In genomic region chr1:195129867-195130266, GRCm38 (mm10) we compare ENCODE assay signal across 9 mouse cellular contexts. TPM values are rescaled to one million over a fixed set of nuclear protein-coding genes. Genes with fewer than 3 reads are reported as not detected.
DNase-seq lines count a peak whose midpoint lies in the region; ATAC-seq and TF ChIP-seq lines count a peak whose summit lies in the region.
"Had no signal": no experiment of that assay in that cellular context is flagged by ENCODE, and none has a peak within 500 bp of the region (broad histone marks: within the 10 kb centered on the region; RNA-seq: fewer than 3 reads in every experiment).

No protein-coding gene starts in this region.

- 74% methylated on average over 1 of the region's 1 CpGs for WGBS in kidney, postnatal 0 days
- WGBS in hindbrain, embryonic 15.5 days, result 84% methylated on average over 1 of the region's 1 CpGs
- 88% methylated on average over 1 of the region's 1 CpGs for WGBS in midbrain, embryonic 16.5 days

- no peak overlapping the region for H3K4me3 ChIP-seq in kidney, postnatal 0 days (replicated peaks; ENCODE audit: low read depth, low read length)
- H3K4me3 ChIP-seq in brown adipose tissue, adult 24 weeks (ENCODE audit: insufficient read depth, low read depth, low read length), result 0 out of 2 replicates have a peak overlapping the region, but pooled peaks have one; percentile 18
- no peak overlapping the region for H3K4me3 ChIP-seq in hindbrain, embryonic 15.5 days
- no peak overlapping the region for H3K4me3 ChIP-seq in midbrain, embryonic 16.5 days (ENCODE audit: low read depth, low read length)

- DNase-seq in kidney, postnatal 0 days (ENCODE audit: low spot score), result no peak
- DNase-seq in kidney, adult 9 months, result no peak
- DNase-seq in testis, postnatal 14 days (ENCODE audit: low spot score), result no peak
- DNase-seq in embryo, embryonic 11 days, result no peak
- DNase-seq: lung, postnatal 10 days; right cerebral cortex, adult 18-20 months had no signal

- ATAC-seq in kidney, postnatal 0 days (replicated peaks; ENCODE audit: low FRiP score, low read depth), result no peak
- no peak for ATAC-seq in hindbrain, embryonic 15.5 days (ENCODE audit: low FRiP score, low read depth)
- ATAC-seq in midbrain, embryonic 16.5 days, result no peak

- H3K4me2 ChIP-seq in kidney, postnatal 0 days (ENCODE audit: low read length), result peak overlapping the region; percentile 22; the same call in 1 of the 2 replicates
- H3K4me2 ChIP-seq in hindbrain, embryonic 15.5 days, result peak overlapping the region; percentile 30
- H3K4me2 ChIP-seq in midbrain, embryonic 16.5 days (ENCODE audit: low read length), result peak overlapping the region; percentile 10; the same call in 1 of the 2 replicates

- no peak for TF ChIP-seq CTCF in kidney, postnatal 0 days (IDR thresholded peaks at IDR 0.05; ENCODE audit: low read depth)

- H3K36me3 ChIP-seq in kidney, postnatal 0 days (ENCODE audit: insufficient read depth, low read length), result 0 out of 2 replicates have a peak, but pooled peaks cover 4% of the 10 kb centered on the region
- H3K36me3 ChIP-seq in hindbrain, embryonic 15.5 days, result peaks cover 16% of the 10 kb centered on the region
- H3K36me3 ChIP-seq in midbrain, embryonic 16.5 days (ENCODE audit: control insufficient read depth, insufficient read depth, low read length), result 0 out of 2 replicates have a peak, but pooled peaks cover 2% of the 10 kb centered on the region

- no peaks in the 10 kb centered on the region for H3K9me3 ChIP-seq in kidney, postnatal 0 days (replicated peaks; ENCODE audit: low read length)
- H3K9me3 ChIP-seq in hindbrain, embryonic 15.5 days, result no peaks in the 10 kb centered on the region
- no peaks in the 10 kb centered on the region for H3K9me3 ChIP-seq in midbrain, embryonic 16.5 days (replicated peaks; ENCODE audit: control insufficient read depth, low read length, poor library complexity, severe bottlenecking)

- no peak overlapping the region for H3K27ac ChIP-seq in kidney, postnatal 0 days
- H3K27ac ChIP-seq in brown adipose tissue, adult 24 weeks (replicated peaks; ENCODE audit: low read depth, low read length), result no peak overlapping the region
- H3K27ac ChIP-seq in hindbrain, embryonic 15.5 days (replicated peaks), result no peak overlapping the region
- H3K27ac ChIP-seq in midbrain, embryonic 16.5 days (ENCODE audit: low read length), result no peak overlapping the region

- H3K27me3 ChIP-seq in kidney, postnatal 0 days (ENCODE audit: insufficient read depth, low read length), result no peaks in the 10 kb centered on the region
- no peaks in the 10 kb centered on the region for H3K27me3 ChIP-seq in hindbrain, embryonic 15.5 days
- H3K27me3 ChIP-seq in midbrain, embryonic 16.5 days (ENCODE audit: control insufficient read depth, insufficient read depth, low read depth, low read length), result no peaks in the 10 kb centered on the region

- H3K9ac ChIP-seq in kidney, postnatal 0 days (ENCODE audit: low read depth, low read length), result no peak overlapping the region
- no peak overlapping the region for H3K9ac ChIP-seq in hindbrain, embryonic 15.5 days
- no peak overlapping the region for H3K9ac ChIP-seq in midbrain, embryonic 16.5 days (ENCODE audit: low read depth, low read length)

- peaks cover 3% of the 10 kb centered on the region for H3K4me1 ChIP-seq in kidney, postnatal 0 days (replicated peaks; ENCODE audit: insufficient read depth, low read length)
- peaks cover 4% of the 10 kb centered on the region; the same call in 1 of the 2 replicates for H3K4me1 ChIP-seq in brown adipose tissue, adult 24 weeks (ENCODE audit: control insufficient read depth, insufficient read depth, insufficient read length, low read length)
- peaks cover 17% of the 10 kb centered on the region for H3K4me1 ChIP-seq in hindbrain, embryonic 15.5 days (replicated peaks)
- peaks cover 15% of the 10 kb centered on the region for H3K4me1 ChIP-seq in midbrain, embryonic 16.5 days (ENCODE audit: control insufficient read depth, insufficient read depth, low read length)

RNA-seq across cellular contexts. Expression of gene Cr1l, which starts 1.5 kb away (rescaled TPM):
- polyA plus RNA-seq in kidney, postnatal 0 days (2015; fragmentation: Nextera tagmentation; extraction: Ambion mirVana), result 85.8 and 87.4 TPM in 2 replicates
- 73.3 and 90.1 TPM in 2 replicates for polyA plus RNA-seq in brown adipose tissue, adult 24 weeks (2012; ENCODE audit: insufficient read depth, insufficient read length, missing spikeins)
- polyA plus RNA-seq in hindbrain, embryonic 15.5 days (2015; fragmentation: Nextera tagmentation; extraction: Ambion mirVana), result 38.9 and 39.0 TPM in 2 replicates
- polyA plus RNA-seq in midbrain, embryonic 16.5 days (2015; fragmentation: Nextera tagmentation; extraction: Ambion mirVana), result 37.1 and 38.4 TPM in 2 replicates

RNA-seq across cellular contexts. Expression of gene Cd46, which starts 37.8 kb away (rescaled TPM):
- 1.2 and 1.5 TPM in 2 replicates for polyA plus RNA-seq in kidney, postnatal 0 days (2015; fragmentation: Nextera tagmentation; extraction: Ambion mirVana)
- polyA plus RNA-seq in brown adipose tissue, adult 24 weeks (2012; ENCODE audit: insufficient read depth, insufficient read length, missing spikeins), result 0.67 and 1.1 TPM in 2 replicates
- 1.4 and 2.0 TPM in 2 replicates for polyA plus RNA-seq in hindbrain, embryonic 15.5 days (2015; fragmentation: Nextera tagmentation; extraction: Ambion mirVana)
- 1.8 and 2.0 TPM in 2 replicates for polyA plus RNA-seq in midbrain, embryonic 16.5 days (2015; fragmentation: Nextera tagmentation; extraction: Ambion mirVana)

RNA-seq across cellular contexts. Expression of gene Cr2, which starts 46.6 kb away (rescaled TPM):
- 1.7 and 2.4 TPM in 2 replicates for polyA plus RNA-seq in kidney, postnatal 0 days (2015; fragmentation: Nextera tagmentation; extraction: Ambion mirVana)
- not detected in 2 replicates for polyA plus RNA-seq in brown adipose tissue, adult 24 weeks (2012; ENCODE audit: insufficient read depth, insufficient read length, missing spikeins)
- polyA plus RNA-seq in hindbrain, embryonic 15.5 days (2015; fragmentation: Nextera tagmentation; extraction: Ambion mirVana), result 0.40 and 0.60 TPM in 2 replicates
- 0.30 and 0.94 TPM in 2 replicates for polyA plus RNA-seq in midbrain, embryonic 16.5 days (2015; fragmentation: Nextera tagmentation; extraction: Ambion mirVana)
